Mouse (Mus musculus): Measurements from ENCODE around the gene Pla2g4c.

Gene Pla2g4c

DNA sequence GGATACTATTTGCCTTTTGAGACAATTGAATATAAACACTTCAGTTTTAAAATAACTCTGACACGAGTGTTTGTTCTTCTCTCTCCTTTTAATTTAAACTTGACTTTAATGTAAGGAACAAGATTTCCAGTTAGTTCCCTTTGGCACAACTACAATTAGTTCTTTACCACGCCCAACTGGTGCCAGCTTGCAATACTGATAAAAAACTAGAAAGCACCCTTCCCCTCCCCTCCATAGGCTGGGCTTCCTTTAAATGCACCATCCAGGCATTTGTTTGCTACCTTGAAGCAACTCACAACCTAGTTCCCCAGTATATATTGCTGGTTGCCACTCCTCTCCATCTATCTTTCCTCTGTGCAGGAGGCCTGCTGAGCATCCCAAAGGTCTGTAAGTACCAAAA, at the start of gene Pla2g4c:
Pla2g4c (plus strand) TSS at position 340 of the 400 bp plus-strand sequence.
- 80% methylated on average over 2 of the region's 2 CpGs for WGBS

- 98% methylated on average over 16 of the region's 16 CpGs for WGBS
Observed at GRCm38 (mm10) chr7:13277081-13277480, 47.4 kb upstream of the Pla2g4c start, which contains the start of gene Lig1. TSS of gene Lig1 (plus strand) at chr7:13277283.

DNA sequence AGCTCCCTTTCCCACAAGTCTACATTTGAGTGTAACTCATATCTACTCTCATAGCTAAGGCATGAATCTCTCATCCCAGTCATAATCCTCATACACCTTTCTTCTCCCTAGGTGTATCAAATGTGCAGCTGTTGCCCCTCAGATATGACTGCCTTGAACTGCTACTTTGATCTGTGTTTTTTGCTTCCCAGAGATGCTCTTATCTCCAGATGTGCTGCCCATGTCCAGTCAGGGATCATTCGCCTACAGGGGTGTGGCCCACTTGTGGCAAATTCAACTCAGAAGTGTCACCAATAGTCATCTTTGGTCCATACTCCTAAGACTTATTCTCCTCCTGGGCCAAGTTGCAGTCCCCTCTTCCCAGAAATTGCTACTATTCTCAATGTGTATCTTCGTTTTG, 46.6 kb upstream of the Pla2g4c start:
- 30% methylated on average over 2 of the region's 2 CpGs for WGBS

GRCm38 (mm10) chr7:13278308-13278891, 46.1 kb upstream of the Pla2g4c start, which contains the start of gene Zswim9:
TSS of gene Zswim9 (minus strand) at chr7:13278721.
- 1% methylated on average over 39 of the region's 39 CpGs for WGBS

DNA sequence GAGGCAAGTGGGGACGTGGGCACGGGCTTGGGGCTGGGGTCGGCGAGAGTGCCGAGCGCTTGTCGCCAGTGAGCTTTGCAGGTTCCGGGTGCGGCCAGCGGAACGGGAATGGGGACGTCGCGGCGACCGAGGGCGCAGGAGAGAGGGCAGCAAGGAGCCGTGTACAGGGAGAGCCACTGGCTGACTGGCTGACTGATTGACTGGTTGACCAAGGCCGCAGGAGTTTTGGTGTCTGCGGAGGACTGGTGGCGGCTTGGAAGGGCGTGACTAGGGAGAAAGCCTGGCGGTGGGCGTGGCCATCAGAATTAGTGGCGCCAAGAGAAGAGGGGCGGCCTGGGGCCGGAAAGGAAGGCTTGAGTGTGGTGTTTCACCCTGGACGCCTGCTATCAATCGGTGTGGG, 45.5 kb upstream of the Pla2g4c start:
- 3% methylated on average over 14 of the region's 29 CpGs for WGBS

DNA sequence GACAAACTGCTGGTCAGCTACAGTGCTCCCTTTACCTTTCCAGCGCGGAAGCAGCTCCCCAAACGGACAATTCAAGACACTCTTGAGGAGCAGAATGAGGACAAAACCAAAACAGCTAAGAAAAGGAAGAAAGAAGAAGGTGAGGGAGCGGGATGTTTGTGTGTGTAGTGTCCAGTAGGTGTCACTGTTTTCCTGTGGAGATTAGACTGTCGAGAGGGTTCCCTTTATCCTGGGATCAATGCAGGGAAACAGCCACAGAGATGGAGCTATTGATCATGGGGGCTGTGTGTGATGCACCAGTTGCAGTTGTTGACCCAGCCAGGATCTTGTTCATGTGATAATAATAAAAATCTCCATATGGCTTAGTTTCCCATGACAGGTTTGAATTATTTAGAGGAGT, 35.8 kb upstream of the Pla2g4c start:
- 39% methylated on average over 5 of the region's 5 CpGs for WGBS

- 94% methylated on average over 1 of the region's 1 CpGs for WGBS
Observed at GRCm38 (mm10) chr7:13290041-13290675, 34.3 kb upstream of the Pla2g4c start.

DNA sequence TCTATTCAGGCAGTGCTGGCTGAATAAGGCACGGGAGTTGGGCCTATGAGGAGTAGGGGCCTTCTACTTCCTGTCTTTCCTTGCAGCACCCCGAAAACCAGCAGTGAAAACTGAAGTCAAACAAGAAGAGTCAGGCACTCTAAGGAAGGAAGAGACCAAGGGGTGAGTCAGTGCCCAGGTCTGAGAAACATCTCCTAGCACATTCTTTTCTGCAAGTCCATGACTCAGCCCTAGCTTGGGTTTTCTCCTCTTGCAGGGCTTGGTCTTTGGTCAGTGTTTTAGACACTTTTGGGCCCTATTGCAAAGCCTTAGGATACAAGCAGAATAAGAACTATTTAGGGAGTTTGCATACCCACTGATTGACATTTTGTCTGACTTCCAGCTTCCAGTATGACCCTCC, 33.1 kb upstream of the Pla2g4c start:
- 69% methylated on average over 2 of the region's 2 CpGs for WGBS

- whole genome bisulfite sequencing, result 75% methylated on average over 11 of the region's 11 CpGs
Observed at GRCm38 (mm10) chr7:13293878-13294855, 30.3 kb upstream of the Pla2g4c start.

DNA sequence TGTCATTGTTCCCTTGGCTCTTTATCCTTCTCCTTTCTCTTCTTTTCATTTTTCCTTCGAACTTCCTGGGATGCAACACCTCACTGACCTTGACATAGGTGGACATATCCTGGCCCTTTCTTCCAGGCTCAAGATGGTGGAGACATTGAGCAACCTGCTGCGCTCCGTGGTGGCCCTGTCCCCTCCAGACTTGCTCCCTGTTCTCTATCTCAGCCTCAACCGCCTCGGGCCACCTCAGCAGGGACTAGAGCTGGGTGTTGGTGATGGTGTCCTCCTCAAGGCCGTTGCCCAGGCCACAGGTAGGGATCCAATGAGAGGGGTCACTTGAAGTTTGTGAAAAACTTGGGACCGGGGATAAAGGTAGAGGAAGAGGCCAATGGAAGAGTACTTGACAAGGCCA, 29.2 kb upstream of the Pla2g4c start:
- WGBS, result 93% methylated on average over 7 of the region's 7 CpGs

DNA sequence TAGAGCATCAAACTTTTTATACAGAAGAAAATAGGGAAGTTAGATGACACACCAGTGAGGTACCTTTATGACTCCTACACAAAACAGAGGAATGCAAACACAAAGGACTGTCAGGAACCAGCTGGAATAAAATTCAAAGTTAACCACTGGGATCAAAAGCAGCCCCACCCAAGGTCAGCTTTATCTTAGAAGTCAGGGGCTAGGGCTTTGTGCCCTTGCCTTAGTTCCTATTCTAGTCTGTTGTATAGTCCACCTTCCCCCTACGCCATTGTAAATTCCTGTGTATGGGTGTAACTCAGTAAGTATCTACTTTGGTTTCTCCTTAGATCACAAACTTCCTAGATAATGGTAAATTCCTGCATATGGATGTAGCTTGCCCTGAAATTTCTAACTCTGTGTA, 26.8 kb upstream of the Pla2g4c start:
- 87% methylated on average over 1 of the region's 1 CpGs for WGBS

GRCm38 (mm10) chr7:13298821-13299220, 25.6 kb upstream of the Pla2g4c start:
- WGBS, result 98% methylated on average over 5 of the region's 5 CpGs

GRCm38 (mm10) chr7:13301643-13302042, 22.8 kb upstream of the Pla2g4c start:
- WGBS, result 97% methylated on average over 1 of the region's 1 CpGs

- WGBS, result 83% methylated on average over 2 of the region's 2 CpGs
Observed at GRCm38 (mm10) chr7:13302780-13303179, 21.7 kb upstream of the Pla2g4c start.

- WGBS, result 91% methylated on average over 2 of the region's 2 CpGs
Observed at GRCm38 (mm10) chr7:13309407-13309806, 15.0 kb upstream of the Pla2g4c start.

DNA sequence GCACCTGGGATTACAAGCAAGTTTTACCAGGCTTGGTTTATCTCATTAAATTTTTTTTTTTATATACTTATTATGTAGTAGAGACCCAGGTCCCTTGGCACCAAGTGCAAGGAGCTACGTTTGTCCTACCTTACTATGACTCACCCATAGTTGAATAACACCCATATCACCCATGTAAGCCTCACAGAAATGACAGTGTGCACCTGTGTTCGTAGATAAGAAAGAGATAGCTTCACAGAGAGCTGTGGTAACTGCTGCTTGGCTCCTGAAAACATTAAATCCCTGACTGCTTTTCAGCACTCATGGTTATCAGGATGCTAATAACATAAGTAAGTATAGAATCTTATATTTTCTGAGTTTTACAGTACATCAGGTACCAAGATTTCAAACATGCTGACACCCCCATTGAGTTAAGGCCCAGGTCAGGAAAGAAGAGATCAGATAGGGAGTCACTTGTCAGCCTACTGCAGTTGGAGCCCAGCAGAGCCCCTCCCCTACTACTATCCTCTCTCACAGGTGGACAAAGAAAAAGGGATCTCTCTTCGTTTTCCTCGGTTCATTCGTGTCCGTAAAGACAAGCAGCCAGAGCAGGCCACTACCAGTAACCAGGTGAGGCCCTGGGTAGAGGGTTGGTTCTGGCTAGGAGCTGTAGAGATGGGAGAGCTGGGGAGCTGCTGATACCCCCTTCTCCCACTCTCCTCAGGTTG, 13.8 kb upstream of the Pla2g4c start:
- 94% methylated on average over 6 of the region's 6 CpGs for WGBS

- 87% methylated on average over 4 of the region's 4 CpGs for WGBS
Observed at GRCm38 (mm10) chr7:13311401-13311800, 13.1 kb upstream of the Pla2g4c start.

GRCm38 (mm10) chr7:13314095-13314597, 10.3 kb upstream of the Pla2g4c start:
- WGBS, result 51% methylated on average over 5 of the region's 5 CpGs

DNA sequence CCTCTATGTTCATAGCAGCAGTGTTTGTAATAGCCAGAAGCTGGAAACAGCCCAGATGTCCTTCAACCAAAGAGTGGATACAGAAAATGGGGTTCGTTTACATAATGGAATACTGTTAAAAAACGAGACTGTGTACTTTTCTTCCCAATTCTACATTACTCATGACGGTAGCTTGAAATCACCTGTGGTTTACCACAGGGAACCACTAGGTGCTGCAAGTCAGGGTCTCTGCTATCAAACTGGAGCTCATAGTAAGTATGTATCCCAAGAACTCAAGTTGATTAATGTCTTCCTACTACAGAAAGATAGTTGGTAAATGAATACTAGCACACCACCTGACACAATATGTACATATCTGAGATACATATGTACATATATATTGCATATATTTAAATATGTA, 3.0 kb upstream of the Pla2g4c start:
- 83% methylated on average over 3 of the region's 3 CpGs for WGBS

DNA sequence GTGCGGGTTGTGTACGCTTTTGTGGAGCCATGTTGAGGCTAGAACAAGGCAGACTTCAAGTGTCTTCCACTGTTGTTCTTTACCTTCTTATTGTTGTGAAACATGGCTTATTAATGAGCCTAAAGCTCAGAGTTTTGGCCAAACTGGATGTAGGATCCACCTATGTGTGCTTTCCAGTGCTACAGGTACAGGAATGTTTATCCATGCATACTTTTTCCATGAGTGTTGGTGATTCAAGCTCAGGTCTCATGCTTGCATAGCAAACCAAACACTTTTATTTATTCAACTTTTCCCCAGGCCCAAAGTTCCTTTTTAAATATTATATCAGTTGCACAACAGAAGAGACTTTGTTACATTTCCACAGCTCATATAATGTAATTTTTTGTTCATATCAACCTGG, 6.1 kb downstream of the Pla2g4c start:
- WGBS, result 99% methylated on average over 2 of the region's 2 CpGs

- 60% methylated on average over 2 of the region's 2 CpGs for WGBS
Observed at GRCm38 (mm10) chr7:13380588-13380987, 56.1 kb downstream of the Pla2g4c start.

DNA sequence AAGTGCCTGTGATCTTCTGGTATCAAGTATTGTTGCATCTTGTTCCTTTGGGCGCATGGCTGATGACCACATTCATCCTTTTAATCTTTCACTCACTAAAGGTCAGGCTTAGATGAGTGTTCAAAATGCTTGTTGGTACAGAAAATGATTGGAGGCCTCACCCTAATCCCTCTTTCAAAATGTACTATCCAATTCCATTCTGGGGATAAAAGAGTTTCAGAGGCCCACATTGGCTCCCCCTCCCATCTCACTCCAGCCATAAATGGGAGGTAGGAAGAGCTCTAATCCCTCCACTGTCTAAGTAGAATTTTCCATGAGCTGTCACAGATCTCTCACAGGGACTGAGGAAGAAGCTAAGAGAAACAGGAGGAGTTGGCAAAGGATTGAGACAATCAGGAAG, 73.4 kb downstream of the Pla2g4c start, which contains the start of gene Cabp5:
Cabp5 (plus strand) TSS at position 301 of the 400 bp plus-strand sequence.
- 77% methylated on average over 1 of the region's 1 CpGs for WGBS

Measured in cerebral cortex, adult 2 months (tissue).